Mouse (Mus musculus) c-Kit-negative CD71-positive TER-119-positive erythroid progenitor cells, embryonic 14.5 days (primary cell): ENCODE data around the gene Cep68.

Experiments used
- DNase-seq: peaks from one replicate; pipeline ENCODE4 v3.0.0-alpha.2; 2013; ENCODE audit warnings: low read depth, low spot score

Gene Cep68

GRCm38 (mm10) chr11:20249296-20250110 lies at the start of gene Cep68:
Gene Cep68, minus strand, starts transcription at chr11:20249429.
- peak; percentile 87 for DNase-seq

- DNase-seq = no peak
Measured at GRCm38 (mm10) chr11:20284463-20284862, 35.2 kb upstream of the Cep68 start.

- no peak for DNase-seq
Measured at GRCm38 (mm10) chr11:20282601-20283219, 33.5 kb upstream of the Cep68 start.

- DNase-seq = no peak
Measured at GRCm38 (mm10) chr11:20280982-20281381, 31.8 kb upstream of the Cep68 start.

- no peak for DNase-seq
Measured at GRCm38 (mm10) chr11:20278702-20279101, 29.5 kb upstream of the Cep68 start.

GRCm38 (mm10) chr11:20277106-20277505 lies 27.9 kb upstream of the Cep68 start:
- no peak for DNase-seq

GRCm38 (mm10) chr11:20275974-20276373 lies 26.7 kb upstream of the Cep68 start:
- no peak for DNase-seq

- DNase-seq = no peak
Measured at GRCm38 (mm10) chr11:20269885-20270284, 20.7 kb upstream of the Cep68 start.

GRCm38 (mm10) chr11:20262628-20263380 lies 13.6 kb upstream of the Cep68 start:
- no peak for DNase-seq

- no peak for DNase-seq
Measured at GRCm38 (mm10) chr11:20254791-20255190, 5.6 kb upstream of the Cep68 start.

GRCm38 (mm10) chr11:20253088-20253487 lies 3.9 kb upstream of the Cep68 start:
- no peak for DNase-seq

GRCm38 (mm10) chr11:20250476-20251178 lies 1.4 kb upstream of the Cep68 start:
- no peak for DNase-seq

- DNase-seq = no peak
Measured at GRCm38 (mm10) chr11:20248840-20249239, 389 bp downstream of the Cep68 start.

- DNase-seq = no peak
Measured at GRCm38 (mm10) chr11:20248277-20248676, 952 bp downstream of the Cep68 start.

GRCm38 (mm10) chr11:20247146-20247855 lies 1.9 kb downstream of the Cep68 start:
- no peak for DNase-seq

GRCm38 (mm10) chr11:20246616-20247015 lies 2.6 kb downstream of the Cep68 start:
- no peak for DNase-seq

- DNase-seq = no peak
Measured at GRCm38 (mm10) chr11:20245316-20245715, 3.9 kb downstream of the Cep68 start.

GRCm38 (mm10) chr11:20244336-20245290 lies 4.6 kb downstream of the Cep68 start:
- no peak for DNase-seq

GRCm38 (mm10) chr11:20243214-20243913 lies 5.9 kb downstream of the Cep68 start:
- DNase-seq = no peak
